Mouse (Mus musculus): ENCODE measurements around the gene Six3.

The Six3 gene

DNA sequence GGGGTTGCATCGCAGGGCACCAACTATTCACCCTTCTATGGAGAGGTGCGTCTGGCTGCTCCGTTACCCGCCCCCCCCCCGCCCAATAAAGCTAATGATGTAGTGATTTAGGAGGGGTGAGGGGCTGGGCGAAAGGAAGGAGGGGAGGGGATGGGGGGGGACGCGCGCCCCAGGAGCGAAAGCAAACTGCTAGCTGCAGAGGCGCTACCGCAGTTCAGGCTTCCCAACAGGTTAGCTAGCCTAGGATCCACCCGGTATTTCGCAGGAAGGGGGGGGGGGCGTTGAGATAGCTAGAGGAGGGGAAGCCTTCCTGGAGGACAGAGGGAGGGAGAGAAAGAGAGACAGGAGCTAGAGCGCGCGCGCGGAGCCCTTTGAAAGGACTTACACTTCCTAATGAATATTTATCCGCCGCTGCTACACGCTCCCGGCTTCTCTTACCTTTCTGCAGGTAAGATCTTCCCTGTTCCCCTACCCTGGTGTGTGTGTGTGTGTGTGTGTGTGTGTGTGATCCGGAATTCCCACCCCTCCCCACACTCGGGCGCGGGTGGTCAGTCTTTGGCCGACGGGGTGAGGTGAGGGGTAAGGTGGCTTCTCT, at the start of gene Six3:
Gene Six3, plus strand, starts transcription at position 343 of the 595 bp plus-strand sequence.
- DNase-seq (ENCODE audit: low spot score) = no peak

DNA sequence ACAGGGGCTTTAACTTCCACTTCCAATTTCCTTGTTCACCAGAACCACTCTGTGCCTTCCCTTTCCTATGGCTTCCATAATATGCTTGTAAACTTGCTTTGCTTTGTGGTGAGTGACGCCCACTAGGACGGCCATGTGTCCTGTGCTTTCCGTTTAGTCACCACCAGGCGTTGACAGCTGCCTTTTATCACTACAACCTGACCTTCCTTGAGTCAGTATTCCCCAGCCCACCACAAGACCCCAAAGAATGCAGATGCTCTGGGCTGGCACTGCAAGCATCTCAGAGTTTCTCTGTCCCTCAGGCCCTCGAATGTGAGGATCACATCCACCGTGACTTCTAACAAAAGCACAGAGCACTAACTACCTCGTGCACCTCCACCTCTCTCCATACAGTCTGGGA, 49.3 kb upstream of the Six3 start:
- DNase-seq (ENCODE audit: low spot score) = no peak

DNA sequence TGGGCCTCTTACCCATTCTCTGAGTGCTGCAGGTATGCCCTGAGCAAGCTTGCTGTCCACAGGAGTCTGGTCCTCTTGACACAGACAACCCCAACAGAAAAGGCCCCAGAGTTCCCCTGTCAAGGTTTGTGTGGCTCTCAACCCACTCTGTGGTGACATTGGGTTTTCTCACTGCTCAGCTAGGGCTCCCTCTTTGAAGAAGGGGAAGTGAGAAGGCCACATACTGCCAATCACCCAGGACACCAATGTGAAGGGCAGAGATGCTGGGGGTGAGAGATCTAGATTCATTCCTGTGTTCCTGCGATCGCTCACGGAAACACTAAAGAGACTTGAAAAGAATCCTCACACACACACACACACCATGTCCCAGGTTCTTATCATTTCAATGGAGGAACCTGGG, 39.4 kb upstream of the Six3 start:
- no peak for DNase-seq (ENCODE audit: low spot score)

DNA sequence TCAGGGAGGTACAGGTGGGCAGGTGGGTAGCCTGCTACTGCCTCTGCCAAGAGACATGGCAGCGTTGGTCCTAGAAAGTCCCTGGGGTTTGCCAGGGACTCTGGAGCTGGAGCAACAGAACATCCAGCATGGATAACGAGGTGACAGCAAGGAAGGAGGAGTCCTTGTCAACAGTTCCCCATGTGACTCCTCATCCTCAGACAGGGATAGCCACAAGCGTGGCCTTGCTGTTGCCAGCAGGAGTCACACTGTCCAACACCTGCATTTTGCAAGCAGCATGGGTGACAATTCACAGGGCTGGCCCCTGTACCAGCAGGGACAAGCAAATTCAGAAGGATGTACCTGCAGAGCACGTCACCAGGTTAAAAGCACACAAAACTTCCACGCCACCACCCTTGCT, 35.1 kb upstream of the Six3 start:
- no peak for DNase-seq (ENCODE audit: low spot score)

DNA sequence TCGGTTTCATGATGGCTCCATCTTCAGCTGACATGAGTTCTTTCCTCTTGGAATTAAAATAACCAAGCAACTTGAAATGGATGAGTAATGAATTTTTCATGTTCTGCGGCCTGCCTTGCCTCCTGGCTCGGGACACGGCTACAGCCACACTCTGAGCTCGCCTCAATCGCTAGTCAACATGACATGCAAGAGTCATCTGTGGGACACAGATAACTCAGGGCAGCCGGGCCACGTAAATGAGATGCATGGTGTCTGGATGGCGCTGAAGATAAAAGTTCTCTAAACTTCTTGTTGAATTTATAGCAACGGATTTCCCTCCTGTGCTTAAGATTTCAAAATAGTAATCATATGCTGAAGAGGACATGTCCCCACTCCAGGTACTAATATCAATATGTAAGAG, 34.1 kb upstream of the Six3 start:
- DNase-seq (ENCODE audit: low spot score) = no peak

DNA sequence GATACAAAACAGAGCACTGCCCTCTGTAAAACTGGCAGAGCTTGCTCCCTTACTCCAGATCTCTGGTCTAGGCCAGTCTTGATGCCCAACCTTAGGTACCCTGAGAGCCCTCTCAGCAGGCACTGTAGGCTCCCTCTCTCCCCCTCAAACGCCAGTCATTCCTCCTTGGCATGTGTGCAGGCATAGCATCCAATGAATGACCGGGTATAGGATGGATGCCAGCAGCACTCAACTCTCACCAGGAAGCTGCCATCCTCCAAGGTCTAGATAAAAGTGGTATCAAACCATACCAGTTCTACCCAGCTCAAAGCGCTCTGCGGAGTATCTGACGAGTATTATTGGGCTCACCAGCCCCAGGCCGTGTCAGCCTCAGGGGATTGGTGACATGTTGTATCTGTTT, 33.2 kb upstream of the Six3 start:
- no peak for DNase-seq (ENCODE audit: low spot score)

DNA sequence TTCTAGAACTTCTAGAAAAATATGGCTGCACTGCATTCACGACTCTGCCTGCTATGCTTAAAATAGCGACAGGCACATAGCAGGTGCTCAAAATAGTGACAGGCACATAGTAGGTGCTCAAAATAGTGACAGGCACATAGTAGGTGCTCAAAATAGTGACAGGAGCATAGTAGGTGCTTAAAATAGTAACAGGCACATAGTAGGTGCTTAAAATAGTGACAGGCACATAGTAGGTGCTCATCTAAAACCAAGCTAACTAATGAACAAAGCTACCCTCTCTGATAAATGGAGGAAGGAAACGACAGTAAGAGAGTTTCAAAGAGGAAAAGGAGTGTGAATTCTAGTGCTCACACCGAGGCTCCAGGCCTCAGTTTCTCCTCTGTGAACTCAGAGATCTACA, 29.2 kb upstream of the Six3 start:
- DNase-seq (ENCODE audit: low spot score) = no peak

DNA sequence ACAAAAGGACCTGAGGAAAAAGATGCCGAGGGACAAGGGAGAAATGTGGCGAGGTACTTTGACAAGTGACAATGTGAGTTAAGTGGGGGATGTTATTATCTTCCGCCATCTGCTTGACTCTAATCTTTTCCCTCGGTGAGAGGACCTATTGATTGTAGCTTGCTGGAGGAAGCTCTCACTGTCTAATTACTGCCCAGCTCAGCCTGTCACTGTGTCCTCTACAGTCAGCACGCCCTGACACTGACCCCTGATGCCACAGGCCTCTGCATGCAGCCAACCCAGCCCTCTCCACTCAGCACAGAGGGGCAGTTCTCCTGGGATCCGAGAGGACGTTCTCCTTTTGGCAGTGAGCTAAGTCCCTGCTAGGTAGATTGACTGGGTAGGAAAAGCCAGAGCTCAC, 28.8 kb upstream of the Six3 start:
- DNase-seq (ENCODE audit: low spot score) = no peak

DNA sequence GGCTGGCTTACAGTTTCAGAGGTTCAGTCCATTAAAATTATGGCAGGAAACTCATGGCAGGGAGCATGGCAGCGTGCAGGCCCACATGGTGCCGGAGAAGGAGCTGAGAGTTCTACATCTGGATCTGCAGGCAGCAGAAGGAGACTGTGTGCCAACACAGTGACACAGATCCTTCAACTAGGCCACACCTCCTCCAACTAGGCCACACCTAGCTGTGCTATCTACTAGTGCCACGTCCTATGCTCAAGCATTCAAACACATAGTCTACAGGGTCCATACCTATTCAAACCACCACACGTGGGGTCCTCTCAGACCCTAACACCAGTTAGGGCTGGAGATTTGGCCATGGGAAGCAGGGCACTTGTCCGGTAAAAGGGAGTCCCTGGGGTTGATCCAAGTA, 27.6 kb upstream of the Six3 start:
- DNase-seq (ENCODE audit: low spot score) = no peak

DNA sequence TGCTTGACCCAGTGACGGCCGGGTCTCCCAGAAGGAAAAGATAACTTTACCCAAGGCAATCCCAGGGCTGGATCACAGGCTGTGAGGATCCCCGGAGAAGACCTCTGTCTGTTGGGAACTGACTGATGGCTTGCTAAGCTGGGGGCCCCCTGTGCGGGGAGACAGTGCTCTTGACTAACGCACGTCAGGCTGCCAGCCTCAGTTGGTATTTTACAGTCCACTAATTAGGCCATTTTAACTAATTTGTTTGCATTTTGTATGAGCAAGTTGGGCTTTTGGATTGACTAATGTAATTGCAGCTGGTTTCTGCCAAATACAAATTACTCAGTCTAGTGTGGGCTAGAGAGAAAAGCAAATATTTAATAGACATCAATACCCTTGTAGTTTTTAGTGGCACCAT, 21.4 kb upstream of the Six3 start:
- no peak for DNase-seq (ENCODE audit: low spot score)

DNA sequence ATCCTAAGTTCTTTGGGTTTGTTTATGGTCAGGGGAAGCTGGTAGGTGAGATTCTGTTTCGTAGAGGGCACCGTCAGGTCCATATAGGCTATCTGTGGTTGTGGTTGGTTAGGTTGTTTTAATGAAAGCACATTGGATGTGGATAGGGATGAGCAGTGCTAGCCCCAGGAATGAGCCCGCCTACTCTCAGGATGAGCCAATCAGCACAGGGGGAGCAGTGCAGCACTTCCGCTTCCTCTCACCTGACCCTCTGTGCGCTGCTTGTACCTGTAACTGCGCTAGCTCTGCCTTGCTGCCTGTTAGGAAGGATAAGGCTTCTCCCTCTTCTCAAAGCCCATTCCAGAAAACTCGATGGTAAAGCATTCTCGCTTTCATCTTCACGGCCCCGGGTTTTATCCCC, 17.6 kb upstream of the Six3 start:
- DNase-seq (ENCODE audit: low spot score) = no peak

DNA sequence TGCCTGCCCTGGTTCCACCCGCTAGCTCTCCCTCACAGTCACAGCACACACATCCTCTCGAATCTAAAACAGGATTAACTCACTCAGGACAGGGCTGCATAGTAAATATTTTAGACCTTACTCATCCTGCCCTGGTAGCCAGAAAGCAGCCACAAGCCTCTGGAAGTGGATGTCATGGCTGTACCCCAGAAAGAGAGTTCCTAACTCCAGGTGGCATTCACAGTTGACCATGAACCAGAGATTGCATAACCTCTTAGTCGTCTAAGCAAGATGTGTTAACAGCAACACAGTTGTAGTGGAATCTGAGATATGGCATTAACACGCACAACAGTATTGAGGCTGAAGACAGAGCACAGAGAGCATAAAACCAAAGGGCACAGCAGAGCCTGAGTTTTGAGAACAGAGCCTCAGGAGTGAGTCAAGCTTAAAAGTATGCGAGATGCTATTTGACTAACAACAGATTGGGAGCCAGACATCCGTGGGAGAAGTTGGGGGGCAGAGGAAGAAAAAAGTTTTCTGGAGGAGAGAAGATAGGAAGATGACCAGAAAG, 17.0 kb upstream of the Six3 start:
- DNase-seq (ENCODE audit: low spot score) = no peak

DNA sequence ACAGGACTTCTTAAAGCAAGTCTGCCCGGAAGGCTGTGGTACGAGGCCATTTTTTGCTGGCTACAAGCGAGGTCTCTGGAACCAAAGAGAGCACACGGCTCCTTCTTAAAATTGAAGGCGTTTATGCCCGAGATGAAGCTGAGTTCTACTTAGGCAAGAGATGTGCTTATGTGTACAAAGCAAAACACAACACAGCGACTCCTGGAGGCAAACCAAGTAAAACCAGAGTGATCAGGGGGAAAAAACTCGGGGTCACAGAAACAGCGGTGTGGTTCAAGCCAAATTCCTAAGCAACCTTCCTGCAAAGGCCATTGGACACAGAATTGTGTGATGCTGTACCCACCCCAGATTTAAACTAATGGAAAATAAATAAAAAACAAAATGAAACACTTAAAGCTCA, 13.9 kb upstream of the Six3 start:
- no peak for DNase-seq (ENCODE audit: low spot score)

DNA sequence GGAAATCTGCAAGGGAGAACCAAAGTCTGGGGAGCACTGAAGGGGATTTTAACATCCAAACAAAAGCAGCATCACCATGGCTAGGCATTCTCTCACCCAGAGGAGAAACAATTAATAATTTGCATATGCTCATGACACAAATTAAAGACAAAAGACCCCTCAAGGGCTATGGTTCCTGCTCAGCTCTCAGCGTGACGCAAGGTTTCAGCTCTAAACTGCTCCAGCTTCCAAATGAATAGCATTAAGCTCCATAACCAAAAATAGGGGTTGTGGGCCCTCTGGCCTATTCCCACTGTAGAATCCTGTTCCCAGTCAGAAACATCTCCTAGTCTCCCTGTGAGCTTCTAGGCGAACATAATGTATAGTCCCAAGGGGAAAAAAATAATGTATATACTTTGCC, 6.9 kb upstream of the Six3 start:
- DNase-seq (ENCODE audit: low spot score) = no peak

DNA sequence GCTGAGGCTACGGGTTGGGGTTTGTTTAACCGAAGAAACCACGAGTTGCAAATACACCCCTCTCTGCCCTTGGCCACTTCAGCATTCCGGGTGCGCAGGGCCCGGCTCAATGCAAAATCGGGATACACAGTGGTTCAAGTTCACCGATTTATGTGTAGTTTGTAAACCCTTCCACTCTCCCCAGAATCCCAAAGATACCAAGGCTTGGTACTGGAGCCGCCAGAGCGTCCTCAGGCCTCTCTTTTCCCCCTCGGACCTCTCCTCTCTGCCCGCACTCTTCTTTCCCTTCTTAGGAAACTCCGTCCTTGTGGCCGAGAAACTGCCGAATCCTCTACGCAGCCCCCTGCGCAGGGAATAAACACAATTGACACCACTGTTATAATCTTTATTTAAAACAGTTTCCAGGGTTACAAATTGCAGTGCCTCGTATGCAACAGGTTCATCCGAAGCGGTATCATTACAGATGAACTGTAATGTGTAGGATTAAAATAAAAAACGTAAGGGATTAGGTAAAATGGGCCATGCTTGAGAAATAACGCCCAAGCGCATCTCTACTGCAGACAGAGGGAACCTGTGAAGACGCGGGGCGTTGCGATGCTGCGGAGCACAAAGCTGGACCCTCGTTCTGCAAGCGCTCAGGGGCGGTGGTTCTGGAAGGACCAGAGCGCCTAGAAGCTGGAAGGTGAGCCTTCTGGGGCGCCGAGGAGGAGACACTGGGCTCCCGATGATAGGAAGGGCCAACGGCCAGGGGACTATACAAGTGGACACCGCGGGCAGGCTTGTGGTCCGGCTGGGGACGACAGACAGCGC, 5.6 kb upstream of the Six3 start:
- DNase-seq (ENCODE audit: low spot score) = no peak

DNA sequence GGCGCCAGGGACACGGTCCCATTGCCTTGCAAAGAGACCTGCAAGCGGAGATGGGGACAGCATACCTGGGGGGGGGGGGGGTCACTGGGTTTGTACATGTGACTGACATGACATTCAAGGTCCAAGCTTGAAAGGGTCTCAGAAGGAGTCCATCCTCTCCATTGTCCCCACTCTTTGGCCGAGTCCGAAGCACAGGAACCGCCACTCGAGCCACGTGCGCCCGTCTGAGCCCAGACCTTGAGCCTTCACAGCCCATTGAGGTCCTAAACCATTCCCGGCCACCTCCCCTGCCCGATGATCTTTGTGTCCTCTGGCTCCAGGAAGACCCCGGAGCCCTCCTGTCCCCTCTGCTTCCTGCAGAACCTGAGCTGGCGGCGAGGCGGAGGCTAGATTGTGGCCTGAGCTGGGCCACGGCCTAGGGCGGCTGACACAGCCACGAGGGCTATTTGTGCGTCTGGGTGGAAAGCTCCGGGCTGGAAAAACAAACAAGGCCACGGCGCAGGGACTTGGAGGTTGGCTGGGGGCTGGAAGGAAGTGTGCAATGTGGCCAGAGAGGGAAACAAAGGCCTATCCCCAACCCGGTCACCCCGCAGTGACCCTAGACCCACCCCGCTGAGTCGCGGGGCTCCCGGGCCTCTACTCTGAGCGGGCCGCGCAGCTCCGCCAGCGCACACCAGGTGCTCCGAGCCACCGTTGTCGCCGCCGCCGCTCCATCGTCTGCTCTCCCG, 4.9 kb upstream of the Six3 start:
- no peak for DNase-seq (ENCODE audit: low spot score)

DNA sequence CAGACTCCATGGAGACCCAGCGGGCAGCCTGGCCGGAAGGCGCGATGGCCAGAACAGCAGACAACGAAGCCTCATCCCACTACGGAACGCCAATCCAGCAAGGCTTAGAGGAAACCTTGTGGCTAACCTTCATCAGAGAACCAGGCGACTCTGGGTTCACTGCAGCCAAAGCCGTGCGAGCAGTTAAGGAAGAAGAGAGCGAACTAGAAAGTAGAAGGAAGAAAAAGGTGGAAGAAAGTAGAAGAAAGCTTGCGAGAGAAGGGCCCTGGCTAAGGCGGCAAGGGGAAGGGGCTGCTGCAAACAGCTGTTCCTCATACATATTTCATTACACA, 4.3 kb upstream of the Six3 start:
- DNase-seq (ENCODE audit: low spot score) = no peak

DNA sequence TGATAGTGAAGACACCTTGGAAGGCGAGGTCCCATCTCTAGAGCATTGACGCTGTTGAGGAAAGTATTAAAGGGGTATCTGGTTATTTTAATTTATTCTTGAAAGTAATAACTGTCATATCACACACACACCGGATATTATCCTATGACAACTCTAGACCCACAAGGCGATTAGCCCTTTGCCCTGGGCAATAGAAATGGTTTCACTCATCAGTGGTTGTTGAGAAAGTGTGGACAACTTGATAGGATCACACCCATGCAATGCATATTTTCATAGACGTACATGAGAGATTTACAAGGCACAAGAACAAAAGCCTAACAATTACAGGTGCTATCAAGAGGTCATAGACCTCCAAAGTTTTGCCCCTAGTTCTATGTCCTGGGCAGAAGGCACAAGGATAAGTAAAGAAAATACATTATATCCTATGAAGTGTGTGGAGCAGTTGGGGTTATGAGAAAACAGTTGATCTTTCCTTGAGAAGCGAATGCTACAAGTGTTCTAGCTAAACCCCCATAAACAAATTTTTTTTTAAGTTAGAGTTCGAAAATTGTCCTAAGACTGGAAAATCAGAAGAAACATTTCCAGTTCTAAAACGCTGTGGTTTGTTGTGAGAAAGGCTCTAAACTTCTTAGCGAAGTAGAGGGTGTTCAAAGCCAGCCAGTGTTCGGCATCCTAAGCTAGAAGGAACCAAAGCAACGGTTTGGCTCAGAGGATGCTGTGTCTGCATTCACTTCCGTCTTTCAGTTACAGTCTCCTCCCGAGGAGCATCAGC, 3.6 kb upstream of the Six3 start:
- no peak for DNase-seq (ENCODE audit: low spot score)

DNA sequence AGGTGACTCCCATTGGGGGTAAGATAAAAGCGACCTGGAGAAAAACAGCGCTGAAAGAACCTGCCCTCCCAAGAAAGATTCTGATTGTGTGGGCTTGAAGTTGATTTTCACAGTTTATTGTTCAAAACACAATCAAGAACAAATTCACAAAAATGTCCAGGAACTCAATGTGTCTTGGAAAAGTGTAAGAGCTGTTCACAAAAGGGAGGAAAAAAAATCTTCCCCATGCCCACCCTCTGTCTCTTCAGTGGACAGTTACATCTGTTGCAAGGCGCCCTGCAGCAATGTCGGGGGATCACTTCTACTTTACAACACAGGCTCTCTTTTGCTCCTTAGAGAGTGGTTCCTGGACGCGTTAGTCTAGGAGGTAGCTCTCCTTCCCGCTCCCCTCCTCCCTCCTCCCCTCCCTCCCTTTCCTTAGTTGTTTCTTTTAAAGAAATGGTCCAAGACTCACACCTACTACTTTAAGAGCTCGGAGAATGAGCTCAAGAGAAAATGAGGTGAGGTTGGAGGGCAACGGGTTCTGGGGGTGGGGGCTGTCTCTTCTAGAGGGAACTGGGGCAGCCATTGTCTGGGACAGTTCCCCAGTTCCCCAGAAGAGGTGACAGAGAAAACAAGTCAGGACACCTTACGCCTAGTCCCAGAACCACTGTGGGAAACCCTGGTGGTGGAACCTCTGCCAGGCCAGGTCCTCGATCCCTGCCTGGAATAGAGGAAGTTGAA, 2.9 kb upstream of the Six3 start:
- no peak for DNase-seq (ENCODE audit: low spot score)

DNA sequence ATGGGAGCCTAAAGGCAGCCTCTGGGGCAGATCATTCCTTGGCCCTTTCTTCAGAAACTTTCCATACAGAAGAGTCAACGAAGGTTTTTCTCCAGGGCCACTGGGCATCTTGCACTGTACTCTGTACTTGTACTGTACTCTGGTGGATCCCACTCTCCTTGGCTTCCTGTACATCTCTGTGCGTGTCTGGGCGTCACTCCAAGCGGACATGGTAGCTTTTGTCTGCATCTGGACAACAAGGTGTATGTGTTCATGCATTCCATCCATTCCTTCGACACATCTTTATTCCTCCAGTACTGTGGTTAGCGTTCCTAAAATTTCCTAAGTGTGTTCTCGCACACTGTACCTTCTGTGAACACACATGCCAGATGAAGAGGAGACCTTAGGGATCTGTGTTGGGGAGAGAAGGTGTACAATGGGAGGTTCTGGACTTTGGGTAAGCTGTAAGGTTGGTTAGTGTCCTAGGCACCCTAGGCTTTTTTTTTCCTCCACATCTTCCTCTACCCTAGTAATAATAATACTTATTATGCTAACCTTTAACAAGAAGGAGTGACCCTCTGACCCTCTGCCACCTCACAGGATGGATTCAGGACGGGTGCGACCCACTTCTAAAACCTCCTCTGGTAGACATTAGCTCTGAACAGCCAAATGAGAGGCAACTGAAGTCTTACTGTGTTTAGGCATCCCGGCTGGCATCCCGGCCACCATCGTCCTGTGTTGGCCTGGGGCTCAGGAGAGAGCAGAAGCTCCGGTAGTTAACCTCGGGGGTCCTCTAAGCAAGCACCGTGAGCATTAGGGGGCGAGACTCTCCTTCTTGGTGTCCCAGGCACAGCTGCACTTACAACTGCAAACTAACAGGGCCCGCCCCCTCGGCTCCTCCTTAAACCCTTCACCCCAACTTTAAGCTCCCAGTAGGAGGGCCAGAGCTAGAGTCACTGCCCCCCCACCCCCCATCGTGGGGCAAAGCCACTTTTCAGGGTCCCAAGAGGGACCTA, 1.6 kb upstream of the Six3 start:
- no peak for DNase-seq (ENCODE audit: low spot score)

All from spleen, adult 12 weeks (tissue).